Mouse (Mus musculus) left cerebral cortex, postnatal 36 days (tissue): Measurements from ENCODE around the gene Alox8. TPM values are rescaled to one million over a fixed set of nuclear protein-coding genes. Genes with fewer than 3 reads are reported as not detected.

Experiments used
- total RNA-seq, 2 experiments: library from RNA; stranded (reverse); gene quantifications; 2 replicates each; pipeline ENCODE4 v1.2.3; 2021

Alox8 gene
- total RNA-seq, 2 experiments from 2014 or later, result 4.2 to 6.5 TPM

Other genes with a start within 250 kb of the Alox8 start
- 10 to 100 TPM; 16.5 to 26.9 TPM for gene Arhgef15, start 240.4 kb downstream of the Alox8 start, total RNA-seq
- 1 to 10 TPM; 5.7 to 6.1 TPM for gene Slc25a35, start 229.7 kb downstream of the Alox8 start, total RNA-seq
- gene Rangrf, start 222.7 kb downstream of the Alox8 start, total RNA-seq, result 10 to 100 TPM; 13.7 to 18.6 TPM
- gene Pfas, start 189.4 kb downstream of the Alox8 start, total RNA-seq, result 10 to 100 TPM; 16.1 to 24.2 TPM
- gene Ctc1, start 181.9 kb downstream of the Alox8 start, total RNA-seq, result 10 to 100 TPM; 38.1 to 40.5 TPM
- gene Aurkb, start 152.2 kb downstream of the Alox8 start, total RNA-seq, result 1 to 10 TPM in 1 of 2 experiments, under 1 TPM in 1; 0.43 to 1.1 TPM
- gene Borcs6, start 138.1 kb downstream of the Alox8 start, total RNA-seq, result 10 to 100 TPM; 30.7 to 38.4 TPM
- gene Tmem107, start 127.0 kb downstream of the Alox8 start, total RNA-seq, result 10 to 100 TPM; 19.5 to 20.5 TPM
- gene Vamp2, start 109.4 kb downstream of the Alox8 start, total RNA-seq, result 1,000 to 10,000 TPM; 1,090 to 1,186 TPM
- 100 to 1,000 TPM; 106 to 122 TPM for gene Per1, start 102.6 kb downstream of the Alox8 start, total RNA-seq
- 1 to 10 TPM in 1 of 2 experiments, under 1 TPM in 1; 0.79 to 1.3 TPM for gene Hes7, start 77.4 kb downstream of the Alox8 start, total RNA-seq
- under 1 TPM; 0.52 to 0.75 TPM for gene 9130213A22Rik, start 75.3 kb downstream of the Alox8 start, total RNA-seq
- 1 to 10 TPM; 4.3 to 6.8 TPM for gene Aloxe3, start 71.9 kb downstream of the Alox8 start, total RNA-seq
- gene Alox12b, start 40.9 kb downstream of the Alox8 start, total RNA-seq, result 1 to 10 TPM; 6.0 to 6.1 TPM
- 1 to 10 TPM in 1 of 2 experiments, under 1 TPM in 1; 0.84 to 1.2 TPM for gene Gucy2e, start 39.2 kb upstream of the Alox8 start, total RNA-seq
- gene Cntrob, start 125.9 kb upstream of the Alox8 start, total RNA-seq, result 10 to 100 TPM; 15.5 to 24.2 TPM
- gene Trappc1, start 126.1 kb upstream of the Alox8 start, total RNA-seq, result 10 to 100 TPM; 50.9 to 59.8 TPM
- gene Kcnab3, start 128.4 kb upstream of the Alox8 start, total RNA-seq, result 10 to 100 TPM; 72.6 to 78.9 TPM
- 100 to 1,000 TPM; 150 to 171 TPM for gene Rnf227, start 142.6 kb upstream of the Alox8 start, total RNA-seq
- 100 to 1,000 TPM; 421 to 443 TPM for gene Chd3, start 171.6 kb upstream of the Alox8 start, total RNA-seq
- gene Naa38, start 197.6 kb upstream of the Alox8 start, total RNA-seq, result 100 to 1,000 TPM in 1 of 2 experiments, 10 to 100 TPM in 1; 97.9 to 108 TPM
- 10 to 100 TPM; 36.4 to 43.1 TPM for gene Cyb5d1, start 197.8 kb upstream of the Alox8 start, total RNA-seq
- 1 to 10 TPM; 2.9 to 4.7 TPM for gene Tmem88, start 200.4 kb upstream of the Alox8 start, total RNA-seq
- 10 to 100 TPM; 19.9 to 23.9 TPM for gene Kdm6b, start 215.8 kb upstream of the Alox8 start, total RNA-seq